Mouse (Mus musculus) hindbrain, embryonic 10.5 days (tissue): ENCODE data around the gene Plin5. TPM values are rescaled to one million over a fixed set of nuclear protein-coding genes. Genes with fewer than 3 reads are reported as not detected.
A peak's percentile ranks its signal among the peaks of the same experiment; 100 is the strongest.
"Not testable (repeated sequence)": the region's sequence is repeated elsewhere in the genome, so short reads cannot be mapped to it uniquely, and the experiment has no call there.

Source experiments
- DNase-seq: peaks from one replicate; pipeline ENCODE4 v3.0.0-alpha.2; 2017; ENCODE audit warnings: low spot score
- H3K27ac ChIP-seq: fragments of 300-500 bp; sonication (generic); 2 replicates; pipeline ENCODE4 v1.5.1; 2016; ENCODE audit warnings: mild to moderate bottlenecking, moderate library complexity
- H3K27me3 ChIP-seq: fragments of 300-500 bp; sonication (generic); 2 replicates; pipeline ENCODE4 v1.6.1; 2016; ENCODE audit warnings: mild to moderate bottlenecking; ENCODE audit not compliant: poor library complexity, insufficient read depth, severe bottlenecking
- H3K36me3 ChIP-seq: fragments of 300-500 bp; sonication (generic); 2 replicates; pipeline ENCODE4 v1.6.1; 2016; ENCODE audit warnings: mild to moderate bottlenecking, moderate library complexity
- H3K4me1 ChIP-seq: fragments of 300-500 bp; sonication (generic); replicated peaks from 2 replicates; pipeline ENCODE4 v1.6.1; 2016; ENCODE audit warnings: mild to moderate bottlenecking
- H3K4me3 ChIP-seq: fragments of 300-500 bp; sonication (generic); 2 replicates; pipeline ENCODE4 v1.5.1; 2016; ENCODE audit warnings: mild to moderate bottlenecking, moderate library complexity
- H3K9me3 ChIP-seq: fragments of 300-500 bp; sonication (generic); 2 replicates; pipeline ENCODE4 v1.6.1; 2016; ENCODE audit warnings: mild to moderate bottlenecking, moderate library complexity
- WGBS: fragments of 180-500 bp; shearing (Covaris S2); methylation state at CpG from one replicate; pipeline ENCODE4 v1.1.7; 2016; 5-methylcytosine and 5-hydroxymethylcytosine counted together
- polyA plus RNA-seq: library from polyadenylated mRNA; unstranded; fragments of >200 nt; fragmentation: Nextera tagmentation; extraction: Ambion mirVana; gene quantifications from 2 replicates; pipeline ENCODE4 v1.2.1, GENCODE M21; 2016

Plin5 gene
- polyA plus RNA-seq, 1 experiment from 2014 or later, result 0.42 TPM

GRCm38 (mm10) chr17:56074097-56074826, 43.1 kb downstream of the Plin5 start:
- peaks cover 27% of the 10 kb centered on the region for H3K4me1 ChIP-seq
- DNase-seq, result peak; percentile 89
- H3K36me3 ChIP-seq, result peaks cover 38% of the 10 kb centered on the region
- 10% methylated on average over 22 of the region's 22 CpGs for WGBS
- no peaks in the 10 kb centered on the region for H3K27me3 ChIP-seq
- H3K27ac ChIP-seq, result peak overlapping the region; percentile 91
- peak overlapping the region; percentile 87 for H3K4me3 ChIP-seq
- no peaks in the 10 kb centered on the region for H3K9me3 ChIP-seq

GRCm38 (mm10) chr17:56072243-56072642, 45.2 kb downstream of the Plin5 start:
- H3K4me3 ChIP-seq, result no peak overlapping the region
- peaks cover 23% of the 10 kb centered on the region for H3K4me1 ChIP-seq
- no peaks in the 10 kb centered on the region for H3K27me3 ChIP-seq
- H3K9me3 ChIP-seq, result no peaks in the 10 kb centered on the region
- no peak overlapping the region for H3K27ac ChIP-seq
- WGBS, result 94% methylated on average over 5 of the region's 5 CpGs
- peaks cover 58% of the 10 kb centered on the region for H3K36me3 ChIP-seq
- no peak for DNase-seq

GRCm38 (mm10) chr17:56071126-56071525, 46.3 kb downstream of the Plin5 start:
- Histone ChIP-seq H3K9me3 (no peaks in the 10 kb centered on the region), H3K4me1 (peaks cover 23% of the 10 kb centered on the region), H3K27me3 (no peaks in the 10 kb centered on the region), H3K36me3 (peaks cover 69% of the 10 kb centered on the region), H3K4me3 (no peak overlapping the region), H3K27ac (no peak overlapping the region)
- no peak for DNase-seq

- H3K27me3 ChIP-seq, result no peaks in the 10 kb centered on the region
- no peak for DNase-seq
- whole genome bisulfite sequencing, result 96% methylated on average over 14 of the region's 14 CpGs
- peaks cover 8% of the 10 kb centered on the region for H3K4me1 ChIP-seq
- peaks cover 90% of the 10 kb centered on the region for H3K36me3 ChIP-seq
- no peak overlapping the region for H3K4me3 ChIP-seq
- no peak overlapping the region for H3K27ac ChIP-seq
- H3K9me3 ChIP-seq, result no peaks in the 10 kb centered on the region
Measured at GRCm38 (mm10) chr17:56069066-56069465, 48.3 kb downstream of the Plin5 start.

- H3K27me3 ChIP-seq, result no peaks in the 10 kb centered on the region
- no peaks in the 10 kb centered on the region for H3K4me1 ChIP-seq
- H3K27ac ChIP-seq, result no peak overlapping the region
- no peaks in the 10 kb centered on the region for H3K9me3 ChIP-seq
- DNase-seq, result no peak
- no peak overlapping the region for H3K4me3 ChIP-seq
- H3K36me3 ChIP-seq, result peaks cover 100% of the 10 kb centered on the region
Measured at GRCm38 (mm10) chr17:56066451-56066850, 50.9 kb downstream of the Plin5 start.

GRCm38 (mm10) chr17:56065715-56066114, 51.7 kb downstream of the Plin5 start:
- H3K27me3 ChIP-seq, H3K9me3 ChIP-seq, H3K27ac ChIP-seq, DNase-seq, H3K4me3 ChIP-seq, H3K4me1 ChIP-seq: not testable (repeated sequence)
- 79% methylated on average over 6 of the region's 6 CpGs for WGBS
- H3K36me3 ChIP-seq, result peaks cover 100% of the 10 kb centered on the region

- H3K36me3 ChIP-seq, result peaks cover 100% of the 10 kb centered on the region
- DNase-seq, result no peak
- H3K27ac ChIP-seq, result no peak overlapping the region
- no peaks in the 10 kb centered on the region for H3K9me3 ChIP-seq
- 96% methylated on average over 7 of the region's 7 CpGs for WGBS
- H3K4me1 ChIP-seq, result no peaks in the 10 kb centered on the region
- H3K4me3 ChIP-seq, result no peak overlapping the region
- H3K27me3 ChIP-seq, result no peaks in the 10 kb centered on the region
Measured at GRCm38 (mm10) chr17:56062081-56062480, 55.3 kb downstream of the Plin5 start.

Other genes starting within 250 kb of the Plin5 start
- gene Zfp119a, start 238.7 kb downstream of the Plin5 start, polyA plus RNA-seq, result 6.3 and 8.3 TPM in 2 replicates
- gene Zfp959, start 225.5 kb downstream of the Plin5 start, polyA plus RNA-seq, result 12.1 and 13.3 TPM in 2 replicates
- 4.6 and 5.6 TPM in 2 replicates for gene Zfp119b, start 168.1 kb downstream of the Plin5 start, polyA plus RNA-seq
- gene Ebi3, start 165.0 kb downstream of the Plin5 start, polyA plus RNA-seq, result 1.9 and 2.8 TPM in 2 replicates
- gene Yju2, start 158.5 kb downstream of the Plin5 start, polyA plus RNA-seq, result 28.5 and 31.3 TPM in 2 replicates
- gene Shd, start 147.1 kb downstream of the Plin5 start, polyA plus RNA-seq, result 52.0 and 105 TPM in 2 replicates
- 67.6 and 99.5 TPM in 2 replicates for gene Fsd1, start 131.1 kb downstream of the Plin5 start, polyA plus RNA-seq
- 6.0 and 8.3 TPM in 2 replicates for gene Stap2, start 112.0 kb downstream of the Plin5 start, polyA plus RNA-seq
- gene Mpnd, start 111.9 kb downstream of the Plin5 start, polyA plus RNA-seq, result 131 and 177 TPM in 2 replicates
- gene Sh3gl1, start 81.0 kb downstream of the Plin5 start, polyA plus RNA-seq, result 161 and 163 TPM in 2 replicates
- 35.3 and 46.0 TPM in 2 replicates for gene Chaf1a, start 77.2 kb downstream of the Plin5 start, polyA plus RNA-seq
- gene Ubxn6, start 42.6 kb downstream of the Plin5 start, polyA plus RNA-seq, result 38.7 and 52.7 TPM in 2 replicates
- 186 and 190 TPM in 2 replicates for gene Hdgfl2, start 38.0 kb downstream of the Plin5 start, polyA plus RNA-seq
- 0.04 and 0.06 TPM in 2 replicates for gene Plin4, start 7.8 kb downstream of the Plin5 start, polyA plus RNA-seq
- gene Lrg1, start 4.4 kb upstream of the Plin5 start, polyA plus RNA-seq, result not detected in 2 replicates
- 2.3 and 3.8 TPM in 2 replicates for gene Sema6b, start 22.7 kb upstream of the Plin5 start, polyA plus RNA-seq
- gene Tnfaip8l1, start 44.9 kb upstream of the Plin5 start, polyA plus RNA-seq, result 10.4 and 11.8 TPM in 2 replicates
- gene Mydgf, start 66.3 kb upstream of the Plin5 start, polyA plus RNA-seq, result 70.5 and 80.6 TPM in 2 replicates
- gene Dpp9, start 101.3 kb upstream of the Plin5 start, polyA plus RNA-seq, result 43.0 and 52.3 TPM in 2 replicates
- 13.3 and 15.5 TPM in 2 replicates for gene Fem1a, start 139.2 kb upstream of the Plin5 start, polyA plus RNA-seq
- gene Ticam1, start 159.2 kb upstream of the Plin5 start, polyA plus RNA-seq, result 2.4 and 2.6 TPM in 2 replicates
- 50.9 and 61.6 TPM in 2 replicates for gene Plin3, start 175.3 kb upstream of the Plin5 start, polyA plus RNA-seq
- not detected in 2 replicates for gene Arrdc5, start 182.7 kb upstream of the Plin5 start, polyA plus RNA-seq
- gene Uhrf1, start 185.7 kb upstream of the Plin5 start, polyA plus RNA-seq, result 196 and 300 TPM in 2 replicates
- 51.5 and 65.8 TPM in 2 replicates for gene Kdm4b, start 208.5 kb upstream of the Plin5 start, polyA plus RNA-seq